Mouse (Mus musculus) ES-E14 (cell line): Measurements from ENCODE around the gene Tjp2.

ENCODE experiments used
- MAFK ChIP-seq: IDR thresholded peaks from 2 replicates; pipeline ENCODE4 v1.6.1; 2014; ENCODE audit warnings: mild to moderate bottlenecking, low read depth, low read length, inconsistent platforms; ENCODE audit not compliant: insufficient read depth
- ZNF384 ChIP-seq: IDR thresholded peaks from 2 replicates; pipeline ENCODE4 v1.6.1; 2012; ENCODE audit warnings: low read depth, low read length, inconsistent platforms

DNA sequence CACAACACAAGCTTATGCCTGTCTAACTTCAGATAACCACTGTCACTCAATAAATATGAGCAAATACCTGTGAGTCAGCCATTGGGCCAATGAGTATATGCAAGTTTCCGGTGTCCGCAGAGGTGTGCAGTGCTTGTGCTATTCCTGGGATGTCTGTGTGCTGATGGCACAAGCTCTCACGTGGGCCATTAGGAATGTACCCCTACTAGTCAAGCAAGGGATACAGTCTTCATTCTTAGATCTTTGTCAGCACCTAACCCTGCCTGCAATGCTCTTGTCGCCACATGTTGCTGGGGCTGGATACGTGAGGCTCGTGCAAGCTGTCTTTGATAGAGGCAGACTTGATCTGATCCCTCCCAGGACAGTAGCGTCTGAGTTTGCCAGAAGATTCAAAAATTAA, 148.3 kb downstream of the Tjp2 start:
- TF ChIP-seq ZNF384 (no peak), MAFK (no peak)
